Mouse (Mus musculus): ENCODE data around the gene Gucy2c. TPM values are rescaled to one million over a fixed set of nuclear protein-coding genes. Genes with fewer than 3 reads are reported as not detected.

Gucy2c gene
- polyA plus RNA-seq, 1 experiment from 2014 or later: 0.17 TPM

DNA sequence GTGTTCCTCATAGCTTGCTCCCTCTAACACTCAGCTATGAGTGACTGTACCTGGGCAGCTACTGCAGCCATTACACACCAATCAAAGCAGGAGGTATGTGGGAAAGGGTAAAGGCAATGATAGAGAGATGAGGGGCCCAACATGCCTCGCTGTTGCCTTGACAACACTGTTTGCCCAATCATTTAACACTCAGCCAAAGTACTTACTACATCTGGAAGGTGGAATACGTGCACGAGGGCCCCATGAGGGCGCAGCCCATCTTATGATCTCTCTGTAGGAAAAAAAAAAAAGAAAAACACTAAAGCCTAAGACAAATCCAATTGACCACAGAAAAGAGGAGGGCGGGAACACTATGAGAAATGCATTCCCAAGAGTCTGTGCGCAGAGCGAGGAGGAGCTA lies 11.7 kb downstream of the Gucy2c start:
- H3K4me2 ChIP-seq: no peak overlapping the region
- WGBS: 83% methylated on average over 7 of the region's 7 CpGs
- ATAC-seq (ENCODE audit: low FRiP score, low read depth): no peak

DNA sequence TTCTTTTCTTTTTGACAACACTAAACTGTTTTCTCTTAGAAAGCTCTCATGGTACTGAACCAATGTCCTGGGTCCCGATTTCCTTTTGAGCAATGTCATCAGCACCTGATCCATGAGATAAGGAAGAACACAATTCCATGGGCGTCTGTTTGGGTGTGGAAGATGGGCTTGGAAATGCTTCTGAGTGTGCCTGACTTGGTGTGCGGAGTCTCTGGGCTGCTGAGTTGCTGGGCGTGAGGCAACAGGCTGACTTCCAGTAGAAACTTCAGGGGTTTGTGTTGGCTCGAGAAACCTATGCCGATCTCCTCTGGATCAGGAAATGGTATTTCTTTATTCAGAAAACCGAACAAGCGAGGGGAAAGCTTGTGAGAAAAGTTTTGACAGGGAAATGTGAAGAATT lies 12.4 kb downstream of the Gucy2c start:
- H3K36me3 ChIP-seq: no peaks in the 10 kb centered on the region
- no peaks in the 10 kb centered on the region for H3K4me1 ChIP-seq (replicated peaks)
- no peaks in the 10 kb centered on the region for H3K27me3 ChIP-seq
- H3K9me3 ChIP-seq: no peaks in the 10 kb centered on the region
- WGBS: 93% methylated on average over 8 of the region's 8 CpGs
- no peak overlapping the region for H3K9ac ChIP-seq
- H3K27ac ChIP-seq (replicated peaks): no peak overlapping the region
- H3K4me3 ChIP-seq: no peak overlapping the region
- H3K4me2 ChIP-seq: no peak overlapping the region
- no peak for ATAC-seq (ENCODE audit: low FRiP score, low read depth)

More for the DNA sequence above, 11.7 kb downstream of the Gucy2c start:
- Histone ChIP-seq H3K9me3 (no peaks in the 10 kb centered on the region), H3K4me1 (replicated peaks) (no peaks in the 10 kb centered on the region), H3K4me3 (no peak overlapping the region), H3K9ac (no peak overlapping the region), H3K36me3 (no peaks in the 10 kb centered on the region), H3K27me3 (no peaks in the 10 kb centered on the region), H3K27ac (replicated peaks) (no peak overlapping the region)

DNA sequence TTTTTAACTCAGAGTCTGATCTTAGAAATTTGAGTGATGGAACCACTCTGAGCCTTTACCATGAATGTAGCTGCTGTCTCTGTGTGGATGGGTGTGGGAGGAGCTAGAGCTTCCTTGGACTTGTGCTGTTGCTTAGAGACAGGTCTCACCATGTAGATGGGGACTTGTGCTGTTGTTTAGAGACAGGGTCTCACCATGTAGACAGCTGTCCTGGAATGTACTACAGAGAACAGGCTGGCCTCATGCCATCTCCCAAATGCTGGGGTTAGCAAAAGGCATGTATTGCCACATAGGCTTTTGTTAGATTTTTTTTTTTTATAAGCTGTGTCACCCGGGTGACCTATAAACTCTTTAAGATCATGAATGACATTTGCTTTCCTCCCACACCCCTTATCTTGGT lies 17.7 kb downstream of the Gucy2c start:
- no peak overlapping the region for H3K4me2 ChIP-seq
- 72% methylated on average over 1 of the region's 1 CpGs for WGBS
- no peaks in the 10 kb centered on the region for H3K36me3 ChIP-seq
- H3K4me1 ChIP-seq (replicated peaks): no peaks in the 10 kb centered on the region
- H3K27me3 ChIP-seq: no peaks in the 10 kb centered on the region
- no peak overlapping the region for H3K9ac ChIP-seq
- no peaks in the 10 kb centered on the region for H3K9me3 ChIP-seq
- no peak; the same call in 1 of the 2 replicates for ATAC-seq (ENCODE audit: low FRiP score, low read depth)
- no peak overlapping the region for H3K27ac ChIP-seq (replicated peaks)
- no peak overlapping the region for H3K4me3 ChIP-seq

DNA sequence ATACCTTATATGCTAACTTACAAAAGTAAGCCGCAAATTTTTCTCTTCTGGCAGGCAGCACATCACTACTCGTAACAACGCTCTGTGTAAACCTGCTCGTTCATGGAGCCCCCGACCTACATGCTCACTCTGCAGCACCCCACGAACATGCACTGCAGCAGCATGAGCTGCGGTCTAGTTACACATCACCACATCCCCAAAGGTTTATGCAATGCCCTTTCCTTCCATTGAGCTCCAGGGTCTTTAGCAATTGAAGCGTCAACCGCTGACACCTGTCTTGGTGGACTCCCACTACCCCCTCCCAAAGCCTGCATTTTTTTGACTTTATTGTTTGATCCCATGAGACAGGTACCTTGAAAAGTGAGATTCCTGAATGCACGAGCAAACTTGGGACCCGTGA lies 31.0 kb downstream of the Gucy2c start:
- no peaks in the 10 kb centered on the region for H3K9me3 ChIP-seq
- H3K9ac ChIP-seq: no peak overlapping the region

DNA sequence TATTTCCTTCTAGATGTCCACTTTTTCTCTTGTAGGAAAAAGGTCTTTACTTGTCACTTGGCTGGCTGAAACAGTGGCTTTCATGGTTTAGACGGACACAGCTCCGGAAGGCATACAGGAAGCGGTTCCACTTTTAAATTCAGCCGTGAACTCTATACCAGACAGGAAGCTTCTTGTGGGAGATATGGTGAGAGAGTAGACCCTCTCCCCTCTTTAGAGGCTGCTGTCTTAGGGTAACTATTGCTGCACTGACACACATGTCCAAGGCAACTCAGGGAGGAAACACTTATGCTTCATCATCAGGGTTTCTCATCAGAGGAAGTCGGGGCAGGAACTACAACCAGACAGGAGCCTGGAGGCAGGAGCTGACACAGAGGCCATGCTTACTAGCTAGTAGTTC lies 36.0 kb downstream of the Gucy2c start:
- no peaks in the 10 kb centered on the region for H3K27me3 ChIP-seq
- H3K36me3 ChIP-seq: no peaks in the 10 kb centered on the region
- H3K9me3 ChIP-seq: no peaks in the 10 kb centered on the region
- H3K27ac ChIP-seq (replicated peaks): no peak overlapping the region
- H3K4me1 ChIP-seq (replicated peaks): no peaks in the 10 kb centered on the region; the same call in 1 of the 2 replicates
- no peak overlapping the region for H3K4me3 ChIP-seq
- 86% methylated on average over 5 of the region's 5 CpGs for whole genome bisulfite sequencing
- no peak for ATAC-seq (ENCODE audit: low FRiP score, low read depth)
- no peak overlapping the region for H3K4me2 ChIP-seq
- H3K9ac ChIP-seq: no peak overlapping the region

More for the DNA sequence above, 31.0 kb downstream of the Gucy2c start:
- Histone ChIP-seq H3K4me2 (no peak overlapping the region), H3K4me1 (replicated peaks) (no peaks in the 10 kb centered on the region), H3K4me3 (no peak overlapping the region), H3K36me3 (no peaks in the 10 kb centered on the region), H3K27ac (replicated peaks) (no peak overlapping the region), H3K27me3 (no peaks in the 10 kb centered on the region)
- no peak for ATAC-seq (ENCODE audit: low FRiP score, low read depth)
- 92% methylated on average over 11 of the region's 11 CpGs for WGBS

DNA sequence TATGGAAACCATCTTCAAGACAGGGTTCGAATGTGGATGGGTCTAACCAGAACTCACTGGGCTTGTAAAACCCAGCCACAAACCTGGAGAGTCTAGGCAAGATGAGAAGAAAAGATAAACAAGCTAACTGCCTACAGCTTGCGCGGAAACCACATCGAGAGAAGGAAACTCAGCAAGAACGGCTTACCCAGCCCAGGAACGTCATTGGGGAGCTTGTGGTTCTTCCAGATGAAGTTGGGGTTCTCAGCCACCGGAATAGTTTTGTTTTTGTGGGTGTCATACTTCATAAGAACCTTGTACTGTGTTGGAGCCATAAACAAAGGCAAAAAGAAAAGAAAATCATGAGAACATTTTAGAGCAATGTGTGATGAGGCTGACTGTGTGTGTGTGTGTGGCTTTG lies 37.8 kb downstream of the Gucy2c start:
- Histone ChIP-seq H3K4me2 (no peak overlapping the region), H3K9me3 (no peaks in the 10 kb centered on the region), H3K27me3 (no peaks in the 10 kb centered on the region), H3K36me3 (no peaks in the 10 kb centered on the region), H3K9ac (no peak overlapping the region), H3K4me1 (replicated peaks) (no peaks in the 10 kb centered on the region; the same call in 1 of the 2 replicates), H3K4me3 (no peak overlapping the region), H3K27ac (replicated peaks) (no peak overlapping the region)
- WGBS: 79% methylated on average over 7 of the region's 7 CpGs
- no peak for ATAC-seq (ENCODE audit: low FRiP score, low read depth)

DNA sequence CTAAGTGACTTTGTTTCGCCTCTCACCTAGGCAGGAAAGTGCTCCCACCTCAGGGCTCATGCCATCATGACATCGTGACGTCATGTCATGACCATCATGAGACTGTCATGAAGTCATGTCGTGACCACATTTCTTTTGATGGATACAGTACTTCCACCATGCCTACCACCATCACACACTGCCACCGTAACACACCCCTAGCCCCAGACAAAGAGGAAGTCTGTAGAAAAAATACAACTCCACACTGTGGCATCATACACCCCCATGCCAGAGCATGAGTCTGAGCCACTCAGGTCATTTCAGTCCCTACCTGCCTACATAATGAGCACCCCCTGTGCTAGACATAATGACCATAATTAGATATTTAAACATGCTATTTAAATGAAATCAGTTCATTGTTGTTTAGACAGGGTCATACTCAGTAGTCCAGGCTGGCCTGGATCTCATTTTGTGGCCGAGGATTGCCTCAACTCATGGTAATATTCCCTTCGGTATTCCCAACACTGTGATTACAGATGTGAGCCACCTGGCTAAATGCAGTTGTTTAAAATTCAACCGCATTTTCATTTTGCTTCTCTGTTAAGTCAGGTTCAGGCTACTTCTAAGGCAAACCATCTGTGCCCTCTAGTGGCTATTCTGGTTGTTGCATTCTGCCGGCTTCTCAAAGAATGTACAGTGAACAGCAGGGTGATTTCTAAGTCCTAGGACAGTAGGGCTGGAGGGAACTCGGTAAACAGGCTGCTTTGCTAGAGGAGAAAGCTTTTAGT lies 39.0 kb downstream of the Gucy2c start:
- Histone ChIP-seq H3K9me3 (no peaks in the 10 kb centered on the region), H3K4me3 (no peak overlapping the region), H3K9ac (no peak overlapping the region), H3K4me1 (replicated peaks) (no peaks in the 10 kb centered on the region; the same call in 1 of the 2 replicates), H3K36me3 (no peaks in the 10 kb centered on the region), H3K27ac (replicated peaks) (no peak overlapping the region), H3K27me3 (no peaks in the 10 kb centered on the region), H3K4me2 (no peak overlapping the region)
- ATAC-seq (ENCODE audit: low FRiP score, low read depth): peak; percentile 71
- WGBS: 44% methylated on average over 10 of the region's 10 CpGs

DNA sequence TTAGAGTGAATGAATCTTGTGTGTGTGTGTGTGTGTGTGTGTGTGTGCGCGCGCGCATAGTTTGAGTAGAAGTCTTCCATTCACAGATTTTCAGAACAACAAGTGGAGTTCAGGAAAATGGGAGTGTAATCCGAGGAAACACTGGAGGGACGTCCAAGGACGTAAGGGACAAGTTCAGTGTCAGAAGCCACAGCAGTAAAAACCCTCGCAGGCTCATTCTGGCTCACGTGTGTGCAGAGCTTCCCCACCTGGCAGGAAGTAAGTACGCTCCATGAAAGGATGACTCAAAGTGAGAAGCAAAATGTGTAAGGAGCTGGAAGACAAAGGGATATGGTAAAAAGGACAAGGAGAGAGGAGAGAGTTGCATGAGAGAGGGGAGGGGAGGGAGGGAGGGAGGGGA lies 40.3 kb downstream of the Gucy2c start:
- 90% methylated on average over 10 of the region's 10 CpGs for WGBS
- ATAC-seq (ENCODE audit: low FRiP score, low read depth): no peak
- no peak overlapping the region for H3K27ac ChIP-seq (replicated peaks)
- H3K27me3 ChIP-seq: no peaks in the 10 kb centered on the region
- no peaks in the 10 kb centered on the region; the same call in 1 of the 2 replicates for H3K4me1 ChIP-seq (replicated peaks)
- H3K4me2 ChIP-seq: no peak overlapping the region
- H3K36me3 ChIP-seq: no peaks in the 10 kb centered on the region
- no peaks in the 10 kb centered on the region for H3K9me3 ChIP-seq
- H3K4me3 ChIP-seq: no peak overlapping the region
- H3K9ac ChIP-seq: no peak overlapping the region

DNA sequence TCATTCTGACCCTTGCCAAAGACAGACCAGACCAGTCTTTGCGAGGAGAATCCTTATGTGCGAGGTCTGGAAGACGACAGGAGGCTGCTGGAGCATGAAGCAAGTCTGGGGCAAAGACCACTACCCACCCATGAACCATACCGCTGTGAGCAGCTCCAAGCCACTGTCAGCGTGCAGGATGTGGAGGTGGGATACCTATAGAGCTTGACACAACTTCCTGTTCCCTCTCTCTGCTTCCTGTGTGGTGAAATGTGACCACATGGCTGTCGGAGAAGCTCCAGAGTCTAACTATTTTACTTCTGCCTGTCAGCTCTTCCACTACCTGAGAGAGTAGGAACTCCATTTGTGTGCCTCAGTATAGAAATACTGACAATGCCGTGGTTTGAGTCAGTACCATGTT lies 45.8 kb downstream of the Gucy2c start:
- Histone ChIP-seq H3K9ac (no peak overlapping the region), H3K4me2 (no peak overlapping the region), H3K9me3 (no peaks in the 10 kb centered on the region), H3K36me3 (no peaks in the 10 kb centered on the region), H3K4me1 (replicated peaks) (no peaks in the 10 kb centered on the region), H3K4me3 (no peak overlapping the region), H3K27ac (replicated peaks) (no peak overlapping the region), H3K27me3 (no peaks in the 10 kb centered on the region)
- 87% methylated on average over 7 of the region's 7 CpGs for WGBS
- no peak for ATAC-seq (ENCODE audit: low FRiP score, low read depth)

DNA sequence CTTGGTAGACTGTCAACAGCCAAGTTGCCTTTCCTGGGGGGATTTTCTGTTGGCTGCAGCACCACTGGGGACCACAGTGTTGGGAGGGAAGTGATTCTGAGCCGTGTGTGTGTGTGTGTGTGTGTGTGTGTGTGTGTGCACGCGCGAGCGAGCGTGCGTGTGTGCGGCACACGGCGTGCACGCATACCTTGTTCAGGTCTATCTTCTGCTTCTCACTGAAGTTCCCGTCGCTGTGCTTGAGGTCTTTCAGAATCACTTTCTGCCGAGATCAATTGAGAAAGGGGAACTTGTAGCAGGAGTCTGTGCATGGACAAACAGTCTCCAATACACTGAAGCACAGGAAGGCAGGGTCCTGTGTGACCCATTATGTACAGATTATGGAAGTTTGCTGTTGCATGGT lies 53.4 kb downstream of the Gucy2c start:
- H3K4me2 ChIP-seq: no peak overlapping the region
- H3K4me3 ChIP-seq: no peak overlapping the region
- H3K9ac ChIP-seq: no peak overlapping the region
- H3K9me3 ChIP-seq: no peaks in the 10 kb centered on the region
- H3K27ac ChIP-seq (replicated peaks): no peak overlapping the region
- no peaks in the 10 kb centered on the region for H3K36me3 ChIP-seq
- H3K27me3 ChIP-seq: no peaks in the 10 kb centered on the region
- no peaks in the 10 kb centered on the region for H3K4me1 ChIP-seq (replicated peaks)
- WGBS: 90% methylated on average over 14 of the region's 14 CpGs
- no peak for ATAC-seq (ENCODE audit: low FRiP score, low read depth)

DNA sequence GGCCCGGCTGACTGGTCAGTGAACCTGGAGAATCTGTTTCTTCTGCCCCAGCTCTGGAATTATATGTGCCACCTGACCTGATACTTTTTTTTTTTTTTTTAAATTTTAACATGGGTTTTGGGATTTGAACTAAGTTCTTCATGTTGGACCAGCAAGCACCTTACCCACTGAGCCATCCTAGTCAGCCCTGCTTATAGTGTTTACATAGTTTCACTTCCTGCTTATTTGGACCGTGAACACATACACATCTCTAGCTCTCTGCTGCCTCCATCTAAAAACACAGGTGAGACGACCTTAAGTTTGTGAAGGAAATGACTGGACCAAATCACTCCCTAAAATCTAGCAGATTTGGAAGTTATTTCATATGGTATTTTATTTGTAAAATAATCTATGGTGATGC lies 58.4 kb downstream of the Gucy2c start:
- H3K9ac ChIP-seq: no peak overlapping the region
- no peaks in the 10 kb centered on the region for H3K4me1 ChIP-seq (replicated peaks)
- H3K9me3 ChIP-seq: no peaks in the 10 kb centered on the region
- no peaks in the 10 kb centered on the region for H3K36me3 ChIP-seq
- WGBS: 88% methylated on average over 3 of the region's 3 CpGs
- H3K27ac ChIP-seq (replicated peaks): no peak overlapping the region
- no peak for ATAC-seq (ENCODE audit: low FRiP score, low read depth)
- no peaks in the 10 kb centered on the region for H3K27me3 ChIP-seq
- H3K4me2 ChIP-seq: no peak overlapping the region
- no peak overlapping the region for H3K4me3 ChIP-seq

DNA sequence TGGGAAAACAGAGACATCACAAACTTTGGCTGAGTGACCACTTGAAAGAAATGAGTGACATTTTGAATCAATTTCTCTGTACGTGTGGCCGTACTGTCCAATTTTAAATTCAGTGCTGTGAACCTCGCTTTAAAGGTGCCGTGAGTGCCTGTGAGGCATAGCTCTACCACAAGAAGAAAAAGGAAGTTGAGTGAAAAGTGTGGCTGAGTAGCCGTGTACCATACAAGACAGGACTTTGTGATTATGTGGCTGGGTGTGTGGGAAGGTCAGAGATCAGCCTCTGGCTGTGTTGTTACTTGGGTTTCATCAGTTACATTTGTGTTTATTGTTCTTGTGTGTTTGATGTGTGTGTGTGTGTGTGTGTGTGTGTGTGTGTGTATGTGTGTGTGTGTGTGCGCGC lies 59.0 kb downstream of the Gucy2c start:
- no peak overlapping the region for H3K27ac ChIP-seq (replicated peaks)
- 91% methylated on average over 7 of the region's 7 CpGs for WGBS

DNA sequence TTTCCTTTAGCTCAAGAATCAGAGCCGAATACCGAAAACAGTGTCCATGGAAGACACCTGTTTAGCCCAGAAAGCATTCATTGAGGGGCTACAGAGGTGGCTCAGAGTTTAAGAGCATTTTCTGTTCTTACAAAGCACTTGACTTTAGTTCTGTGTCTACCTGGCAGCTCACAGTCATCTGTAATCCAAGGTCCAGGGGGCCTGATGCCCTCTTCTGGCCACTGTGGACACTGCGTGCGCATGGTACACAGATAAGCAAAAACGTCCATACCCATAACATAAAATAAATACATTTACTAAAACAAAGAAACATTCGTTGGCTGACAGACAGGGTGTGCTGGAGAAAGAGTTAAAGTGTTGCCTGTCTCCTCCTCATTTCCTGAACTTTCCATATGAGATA lies 59.6 kb downstream of the Gucy2c start:
- H3K36me3 ChIP-seq: no peaks in the 10 kb centered on the region
- no peaks in the 10 kb centered on the region for H3K27me3 ChIP-seq
- H3K4me1 ChIP-seq (replicated peaks): no peaks in the 10 kb centered on the region
- no peak overlapping the region for H3K27ac ChIP-seq (replicated peaks)
- H3K4me3 ChIP-seq: no peak overlapping the region
- no peaks in the 10 kb centered on the region for H3K9me3 ChIP-seq
- 63% methylated on average over 6 of the region's 6 CpGs for WGBS
- H3K4me2 ChIP-seq: no peak overlapping the region
- no peak for ATAC-seq (ENCODE audit: low FRiP score, low read depth)
- no peak overlapping the region for H3K9ac ChIP-seq

More for the DNA sequence above, 59.0 kb downstream of the Gucy2c start:
- no peak overlapping the region for H3K9ac ChIP-seq
- no peak for ATAC-seq (ENCODE audit: low FRiP score, low read depth)
- H3K36me3 ChIP-seq: no peaks in the 10 kb centered on the region
- no peaks in the 10 kb centered on the region for H3K27me3 ChIP-seq
- H3K4me2 ChIP-seq: no peak overlapping the region
- H3K9me3 ChIP-seq: no peaks in the 10 kb centered on the region
- H3K4me3 ChIP-seq: no peak overlapping the region
- no peaks in the 10 kb centered on the region for H3K4me1 ChIP-seq (replicated peaks)
